Mouse (Mus musculus) embryonic fibroblast, embryonic 13.5 days (primary cell): ENCODE measurements at regions not wholly inside any gene's neighbourhood (a gene's known extent, or its start where the extent isn't known, plus 50 kb on each side); places are given as distances from the start of the nearest gene placed in this dataset.

Experiments used
- CTCF ChIP-seq: IDR thresholded peaks from 2 replicates; pipeline ENCODE4 v1.5.1; 2011; ENCODE audit warnings: mild to moderate bottlenecking, control low read depth, low read length, moderate library complexity, borderline replicate concordance; ENCODE audit not compliant: insufficient read depth
- POLR2A ChIP-seq: IDR thresholded peaks from 2 replicates; pipeline ENCODE4 v1.6.1; 2011; ENCODE audit warnings: low read depth, mild to moderate bottlenecking, control low read depth, low read length, moderate library complexity

GRCm38 (mm10) chr6:99792353-99792752 is 66.2 kb upstream of the Prok2 start:
- TF ChIP-seq CTCF (no peak), POLR2A (no peak)
